Mouse (Mus musculus) cerebellum, postnatal 25 days (tissue): ENCODE measurements around the gene Ffar2.

Source experiments
- DNase-seq, 2 experiments: peaks; one replicate each; pipeline ENCODE4 v3.0.0; 2021; ENCODE audit warnings: mixed read lengths in 2 of 2

Gene Ffar2

DNA sequence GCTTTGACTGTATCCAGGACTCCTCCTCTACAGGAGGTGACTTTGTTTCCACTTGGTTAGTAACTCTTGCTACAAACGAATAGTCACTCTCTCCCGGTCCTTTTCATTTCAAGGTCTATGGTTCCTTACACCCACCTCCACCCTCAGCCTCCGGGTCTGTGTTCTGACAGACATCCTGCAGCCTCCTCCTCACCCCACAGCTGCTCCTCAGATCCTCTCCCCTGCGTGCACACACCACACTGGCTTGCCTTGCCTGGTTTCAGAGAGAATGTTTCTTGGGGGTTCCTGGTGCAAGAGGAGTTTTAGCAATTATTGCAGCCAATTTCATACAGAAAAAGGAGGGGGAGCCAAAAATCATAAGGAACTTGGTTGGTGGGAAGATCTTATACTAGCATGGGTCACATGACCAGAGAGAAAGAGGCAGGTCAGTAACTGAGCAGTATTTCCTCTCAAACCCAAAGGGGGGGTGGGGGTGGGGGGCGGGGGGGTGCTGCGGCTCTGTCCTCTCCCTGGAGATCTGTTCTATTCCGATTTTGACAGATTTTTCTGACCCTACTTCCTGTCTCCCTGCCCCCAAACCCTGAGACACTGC, 2.6 kb downstream of the Ffar2 start:
- DNase-seq = no peak

DNA sequence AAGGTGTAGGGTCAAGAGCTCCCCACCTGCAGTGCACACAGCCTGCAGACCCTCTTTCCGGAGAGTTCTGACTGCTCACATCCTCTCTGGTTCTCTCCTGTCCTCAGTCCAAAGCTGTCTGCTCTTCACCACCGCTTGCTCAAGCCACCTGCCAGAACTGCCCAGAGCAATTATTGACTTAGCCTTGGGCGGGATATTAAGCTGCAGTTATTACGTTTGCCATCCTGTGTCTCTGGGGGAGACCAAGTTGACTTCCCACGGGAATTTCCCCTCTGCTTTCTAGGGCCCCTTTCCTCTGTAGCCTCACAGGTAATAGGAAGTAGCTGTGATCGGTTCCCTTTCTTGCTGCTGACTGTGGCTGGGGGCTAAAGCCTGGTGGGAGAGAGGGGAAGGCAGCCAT, 3.4 kb downstream of the Ffar2 start:
- no peak for DNase-seq

- no peak for DNase-seq
Observed at GRCm38 (mm10) chr7:30812291-30812807, 11.2 kb downstream of the Ffar2 start.

DNA sequence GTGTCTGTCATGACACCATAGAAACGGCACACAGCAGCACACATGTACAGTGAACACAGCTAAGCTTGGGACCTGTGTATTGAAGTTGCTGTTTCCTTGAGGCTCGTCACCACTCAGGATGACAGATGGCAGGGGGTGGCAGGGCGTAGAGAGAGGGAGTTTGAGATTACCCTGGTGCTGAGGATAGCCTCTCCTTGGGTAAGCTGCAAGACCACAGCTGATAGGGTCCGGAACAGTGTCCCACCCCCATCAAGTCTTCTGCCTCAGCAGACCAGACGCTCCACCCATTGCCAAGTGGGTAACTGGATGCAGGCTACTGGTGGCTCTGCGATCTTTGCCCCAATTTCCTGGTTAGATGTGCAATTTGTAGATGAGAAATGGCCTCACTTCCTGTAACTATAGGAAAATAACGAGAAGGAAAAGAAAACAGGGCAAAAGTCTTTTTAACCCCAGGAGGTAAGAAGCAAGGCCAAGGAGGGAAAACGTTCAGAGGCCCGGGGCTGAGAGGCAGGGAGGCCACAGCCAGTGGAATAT, 11.8 kb downstream of the Ffar2 start:
- DNase-seq = no peak

DNA sequence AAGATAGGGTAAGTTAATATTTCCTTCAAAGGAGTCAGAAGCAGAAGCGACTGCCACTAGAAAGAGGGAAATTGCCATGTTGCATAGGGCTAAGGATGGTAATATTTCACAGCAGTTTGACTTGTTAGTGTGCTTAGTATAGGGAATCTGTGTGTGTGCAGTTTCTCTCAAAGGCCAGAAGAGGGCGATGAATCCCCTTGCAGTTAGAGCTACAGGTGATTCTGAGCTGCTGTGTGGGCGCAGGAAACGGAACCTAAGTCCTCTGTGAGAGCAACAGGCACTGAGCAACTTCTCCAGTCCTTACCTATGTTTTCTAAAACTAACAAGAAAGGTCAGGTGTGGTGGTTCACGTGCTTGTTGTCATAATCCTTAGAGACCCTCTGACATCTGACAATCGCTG, 13.3 kb downstream of the Ffar2 start:
- DNase-seq = no peak

DNA sequence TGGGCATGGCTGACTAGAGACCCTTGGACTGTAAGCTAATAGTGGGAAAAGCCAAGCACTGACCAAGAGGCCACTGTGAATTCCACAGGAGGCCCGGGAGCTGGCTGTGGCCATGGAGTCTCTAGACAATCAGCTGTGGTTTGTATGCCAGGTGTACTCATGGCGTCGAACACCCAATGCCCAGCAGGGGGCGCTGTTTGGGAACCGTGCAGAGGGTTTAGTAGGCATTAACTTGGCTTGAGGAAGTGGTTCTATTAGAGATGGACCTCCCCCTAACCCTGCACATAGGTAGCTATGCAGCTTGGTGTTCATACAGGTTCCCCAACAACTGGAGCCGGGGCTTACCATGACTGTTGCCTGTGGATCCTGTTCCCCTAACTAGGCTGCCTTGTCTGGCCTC, 17.7 kb downstream of the Ffar2 start:
- peak in 1 of 2 experiments; percentile 14 for DNase-seq

- DNase-seq = no peak
Observed at GRCm38 (mm10) chr7:30804026-30804715, 19.4 kb downstream of the Ffar2 start.

GRCm38 (mm10) chr7:30803256-30803655, 20.3 kb downstream of the Ffar2 start:
- no peak for DNase-seq

- no peak for DNase-seq
Observed at GRCm38 (mm10) chr7:30800653-30801052, 22.9 kb downstream of the Ffar2 start.

DNA sequence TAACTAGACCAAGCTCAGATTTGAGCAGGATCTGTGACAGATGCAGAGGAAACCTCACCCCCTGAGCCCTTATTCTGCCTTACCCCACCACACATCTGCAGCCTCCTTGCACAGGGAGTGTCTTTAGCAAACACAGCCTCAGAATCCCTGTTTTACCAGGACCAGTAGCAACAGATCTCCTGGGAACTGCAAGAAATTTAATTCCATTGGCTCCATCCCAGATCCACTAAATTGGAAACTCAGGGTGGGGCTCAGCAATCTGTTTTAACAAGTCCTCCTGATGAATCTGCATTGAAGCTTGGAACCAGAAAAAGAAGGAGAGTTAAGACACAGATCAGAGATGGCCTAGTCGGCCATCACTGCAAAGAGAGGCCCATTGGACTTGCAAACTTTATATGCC, 26.8 kb downstream of the Ffar2 start:
- no peak for DNase-seq

GRCm38 (mm10) chr7:30794921-30795320, 28.7 kb downstream of the Ffar2 start:
- no peak for DNase-seq

DNA sequence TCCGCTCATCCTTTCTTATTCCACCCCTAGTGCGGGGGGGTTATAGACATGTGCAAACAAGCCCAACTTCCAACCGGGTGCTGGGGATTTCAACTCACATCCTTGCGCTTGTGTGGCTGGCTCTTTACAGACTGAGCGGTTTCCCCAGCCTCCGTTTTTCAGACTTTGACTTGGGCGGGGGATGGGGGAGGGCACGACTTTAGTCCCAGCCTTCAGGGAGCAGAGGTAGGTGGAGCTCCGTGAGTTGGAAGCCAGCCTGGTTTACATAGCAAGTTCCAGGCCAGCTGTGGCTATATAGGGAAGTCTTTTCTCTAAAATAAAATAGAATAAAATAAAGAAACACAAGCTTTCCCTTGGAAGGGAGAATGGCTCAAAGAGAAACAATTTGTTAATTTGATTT, 31.7 kb downstream of the Ffar2 start:
- DNase-seq = no peak

DNA sequence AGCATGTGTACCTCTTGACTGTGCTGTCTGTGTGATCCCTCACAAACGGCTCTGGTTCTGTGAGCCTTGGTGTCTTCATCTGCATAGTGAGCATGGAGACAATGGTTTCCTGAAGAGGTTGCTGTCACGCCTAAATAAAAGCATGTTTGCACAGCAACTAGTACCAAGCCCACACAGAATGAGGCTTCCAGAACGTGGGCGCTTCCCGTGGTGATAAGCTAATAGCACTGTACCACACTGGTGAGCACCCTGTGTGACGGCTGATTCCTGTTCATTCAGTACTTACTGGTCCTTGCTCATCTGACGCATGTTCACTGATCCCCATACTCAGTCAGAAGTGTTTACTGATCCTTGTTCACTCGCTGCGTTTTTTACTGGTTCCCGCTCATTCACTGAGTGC, 33.4 kb downstream of the Ffar2 start:
- no peak for DNase-seq

GRCm38 (mm10) chr7:30787377-30788022, 36.1 kb downstream of the Ffar2 start, which contains the start of gene Krtdap:
Gene Krtdap, plus strand, starts transcription at chr7:30787896.
- DNase-seq = no peak

DNA sequence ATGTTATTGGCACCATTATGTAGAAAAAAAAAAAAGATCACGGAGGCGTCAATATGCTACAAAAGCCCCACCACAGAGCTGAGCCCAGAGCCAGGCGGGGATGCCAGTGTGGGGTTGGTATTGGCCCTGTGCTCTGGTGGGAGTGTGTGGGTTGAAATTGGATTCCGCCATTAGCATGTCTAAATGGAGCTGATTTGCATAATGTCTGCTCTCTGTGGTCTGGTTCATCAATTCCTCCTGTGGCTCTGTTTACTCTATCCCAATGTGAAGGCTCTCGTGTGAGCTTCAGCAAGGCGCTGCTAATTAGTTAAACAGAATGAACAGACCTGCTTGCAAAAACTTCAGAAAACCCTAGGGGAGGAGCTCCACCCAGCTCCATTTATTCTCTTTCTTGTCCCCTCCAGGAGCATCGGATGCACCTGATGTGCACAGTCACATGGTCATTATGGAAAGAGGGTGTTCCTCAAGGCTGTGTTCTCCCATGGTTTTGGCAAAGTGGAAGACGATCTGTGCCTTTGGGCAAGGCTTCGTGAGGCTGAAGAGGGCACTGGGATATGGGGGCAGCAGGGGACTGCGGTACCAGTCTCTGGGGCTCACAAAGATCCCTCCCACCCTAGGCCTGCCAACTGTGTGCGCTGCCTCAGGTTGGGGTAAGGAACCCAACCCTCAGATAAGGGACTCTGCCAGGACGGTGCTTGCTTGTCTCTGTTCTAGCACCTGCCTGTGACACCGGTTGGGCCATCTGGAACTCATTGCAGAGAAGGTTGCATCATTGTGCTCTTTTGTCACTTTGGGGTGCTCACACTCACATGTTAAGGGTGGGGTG, 37.6 kb downstream of the Ffar2 start:
- no peak for DNase-seq

GRCm38 (mm10) chr7:30785154-30785553, 38.4 kb downstream of the Ffar2 start:
- DNase-seq = no peak

DNA sequence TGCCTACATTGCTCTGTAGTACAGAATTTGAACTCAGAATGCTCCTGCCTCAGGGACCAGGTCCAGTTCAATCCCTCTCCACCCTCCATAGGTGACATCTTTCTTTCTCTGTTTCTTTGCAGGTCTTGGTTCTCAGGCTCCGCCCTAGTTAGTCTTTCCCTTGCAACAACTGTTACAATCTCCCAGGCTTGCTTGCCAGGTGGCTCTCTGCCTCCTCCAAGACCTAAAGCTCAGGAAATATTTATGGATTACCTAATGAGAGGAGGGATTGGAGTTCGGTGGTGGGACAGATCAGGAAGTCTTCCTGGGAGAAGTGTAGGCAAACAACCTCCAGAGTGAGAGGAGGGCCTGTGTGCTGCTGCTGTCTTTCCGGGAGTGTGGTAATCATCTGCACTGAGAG, 40.9 kb downstream of the Ffar2 start:
- DNase-seq = no peak

DNA sequence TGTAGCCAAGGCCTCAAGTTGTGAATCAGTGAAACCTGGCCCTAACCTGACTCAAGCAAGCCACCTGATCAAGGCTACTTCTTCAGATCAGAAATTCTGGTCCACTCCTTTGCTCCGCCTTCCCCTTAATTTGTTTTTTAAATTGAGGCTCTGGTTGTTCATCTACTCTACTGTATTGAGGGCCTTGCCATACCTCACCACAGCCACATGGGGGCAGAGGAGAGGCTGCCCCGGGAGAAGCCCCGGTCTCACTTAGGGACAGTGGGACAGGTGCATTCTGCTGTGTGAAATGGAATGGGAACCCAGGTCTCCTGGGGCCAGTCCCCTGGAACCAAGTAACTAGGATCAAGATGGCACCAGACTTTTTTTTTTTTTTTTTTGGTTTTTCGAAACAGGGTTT, 41.8 kb downstream of the Ffar2 start:
- DNase-seq = no peak

GRCm38 (mm10) chr7:30777911-30778310, 45.7 kb downstream of the Ffar2 start:
- no peak for DNase-seq

DNA sequence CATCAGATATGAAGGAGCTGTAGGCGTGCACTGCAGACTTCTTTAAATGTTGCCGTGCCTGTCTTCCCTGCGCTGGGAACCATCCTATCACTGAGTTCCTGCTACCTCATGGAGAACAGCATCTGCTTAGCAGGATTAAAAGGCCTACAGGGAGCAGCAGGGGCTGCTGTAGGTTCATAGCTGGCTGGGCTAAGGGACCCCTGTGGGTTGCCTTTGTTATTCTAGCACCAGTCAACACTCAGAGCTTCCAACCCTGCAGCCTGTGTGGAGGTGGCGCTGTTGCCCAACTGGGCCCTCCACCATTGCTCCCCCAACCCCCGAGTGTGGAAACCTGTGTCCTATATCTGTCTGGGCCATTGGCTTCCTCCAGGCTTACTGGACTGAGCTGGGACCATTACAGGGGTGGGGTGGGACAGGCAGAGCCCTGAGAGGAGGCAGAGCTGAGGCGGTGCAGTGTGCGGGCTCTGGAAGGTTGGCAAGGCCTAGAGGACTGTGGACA, 46.4 kb downstream of the Ffar2 start:
- DNase-seq = no peak

GRCm38 (mm10) chr7:30776104-30776503, 47.5 kb downstream of the Ffar2 start:
- DNase-seq = no peak

- DNase-seq = no peak
Observed at GRCm38 (mm10) chr7:30769236-30769635, 54.3 kb downstream of the Ffar2 start.
